Mouse (Mus musculus): ENCODE results near the gene Tm4sf1.

Gene Tm4sf1

GRCm38 (mm10) chr3:57287854-57288720, 13.7 kb downstream of the Tm4sf1 start:
- no peak for DNase-seq (ENCODE audit: low spot score in 2 of 2)

GRCm38 (mm10) chr3:57287438-57287837, 14.3 kb downstream of the Tm4sf1 start:
- no peak for DNase-seq (ENCODE audit: low spot score in 2 of 2)

DNA sequence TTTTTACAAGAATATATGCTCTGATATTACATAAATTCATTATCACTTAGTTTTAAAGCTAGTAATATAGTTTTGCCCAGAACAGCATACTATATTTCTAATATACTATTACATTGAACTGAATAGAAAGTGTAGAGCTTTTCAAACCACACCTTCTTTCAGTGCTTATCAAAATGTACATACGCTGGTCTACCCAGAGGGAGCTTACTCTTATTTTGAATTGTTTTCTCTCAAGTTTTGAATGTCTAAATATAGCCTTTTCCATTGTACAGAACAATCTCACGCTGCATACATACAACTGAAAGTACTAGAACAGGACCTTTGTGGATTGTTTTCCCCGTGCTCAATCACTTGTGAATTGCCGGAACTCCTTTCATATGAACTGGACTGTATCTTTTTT, 23.6 kb downstream of the Tm4sf1 start:
- DNase-seq (ENCODE audit: low spot score in 2 of 2): no peak

DNA sequence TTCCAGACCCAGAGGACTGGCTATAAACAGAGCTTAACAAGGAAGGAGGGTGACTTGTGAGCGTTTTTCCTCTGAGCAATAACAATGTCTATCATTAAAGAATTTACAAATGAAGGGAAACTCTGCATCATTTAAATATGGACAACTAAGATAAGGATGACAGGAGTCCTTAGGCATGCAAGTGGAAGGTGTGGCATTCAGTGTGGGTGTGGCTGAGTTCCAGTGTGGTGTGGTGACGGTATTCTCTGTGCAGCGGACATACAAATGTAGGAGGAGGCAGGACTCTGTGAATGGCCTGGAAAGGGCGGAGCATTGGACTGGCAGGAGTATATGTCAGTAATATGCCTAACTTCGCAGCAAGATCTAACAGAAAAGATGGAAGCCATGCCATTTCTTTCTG, 24.3 kb downstream of the Tm4sf1 start:
- DNase-seq (ENCODE audit: low spot score in 2 of 2): no peak

DNA sequence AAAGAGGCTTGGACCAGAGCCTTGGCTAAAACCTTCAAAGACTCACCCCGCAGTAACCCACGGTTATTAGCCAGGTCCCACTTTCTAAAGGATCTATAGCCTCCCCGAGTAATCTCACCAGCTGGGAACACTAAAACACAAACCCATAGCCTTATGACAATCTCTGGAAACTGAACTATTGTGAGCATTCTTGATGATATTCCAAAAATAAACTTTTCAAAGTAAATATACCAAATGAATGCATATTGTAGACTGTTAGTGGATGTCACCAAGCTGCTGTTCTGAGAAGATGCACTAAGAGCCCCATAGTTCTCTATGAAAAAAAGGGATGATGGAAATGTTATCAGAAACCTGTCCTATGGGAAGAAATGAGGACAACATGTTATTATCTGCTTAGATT, 25.0 kb downstream of the Tm4sf1 start:
- no peak for DNase-seq (ENCODE audit: low spot score in 2 of 2)

- DNase-seq (ENCODE audit: low spot score in 2 of 2): no peak
Observed at GRCm38 (mm10) chr3:57268994-57269393, 32.8 kb downstream of the Tm4sf1 start.

GRCm38 (mm10) chr3:57267559-57268173, 34.1 kb downstream of the Tm4sf1 start:
- peak in 1 of 2 experiments; percentile 31 for DNase-seq (ENCODE audit: low spot score in 2 of 2)

- no peak for DNase-seq (ENCODE audit: low spot score in 2 of 2)
Observed at GRCm38 (mm10) chr3:57253041-57253440, 48.7 kb downstream of the Tm4sf1 start.

DNA sequence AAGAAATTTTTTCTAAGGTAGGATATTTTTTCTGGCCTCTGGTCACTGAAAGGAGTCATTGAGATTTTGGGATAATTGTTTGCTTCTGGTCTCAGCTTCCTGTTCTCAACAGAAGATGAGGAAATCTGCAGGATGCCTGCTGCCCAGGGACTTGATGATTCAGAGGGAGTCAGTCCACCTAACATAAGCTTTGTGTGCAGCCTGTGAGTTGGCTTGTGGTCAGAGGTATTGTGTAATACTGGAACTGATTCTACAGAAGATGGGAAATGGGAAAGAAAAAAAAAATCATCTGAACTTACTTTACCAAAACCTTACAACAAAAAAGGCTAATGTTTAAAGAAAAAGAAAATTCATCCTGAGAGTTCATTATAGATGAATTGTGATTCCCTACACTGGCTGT, 49.2 kb downstream of the Tm4sf1 start:
- DNase-seq (ENCODE audit: low spot score in 2 of 2): no peak

GRCm38 (mm10) chr3:57245242-57245641, 56.5 kb downstream of the Tm4sf1 start:
- no peak for DNase-seq (ENCODE audit: low spot score in 2 of 2)

Measured in cerebellum, postnatal 4 days (tissue).